Mouse (Mus musculus) lung, postnatal 10 days (tissue): ENCODE results near the gene Olfr56.
"Not testable (repeated sequence)": the region's sequence is repeated elsewhere in the genome, so short reads cannot be mapped to it uniquely, and the experiment has no call there.

Experiments used
- DNase-seq: peaks from one replicate; pipeline ENCODE4 v3.0.0; 2021

Olfr56 gene

DNA sequence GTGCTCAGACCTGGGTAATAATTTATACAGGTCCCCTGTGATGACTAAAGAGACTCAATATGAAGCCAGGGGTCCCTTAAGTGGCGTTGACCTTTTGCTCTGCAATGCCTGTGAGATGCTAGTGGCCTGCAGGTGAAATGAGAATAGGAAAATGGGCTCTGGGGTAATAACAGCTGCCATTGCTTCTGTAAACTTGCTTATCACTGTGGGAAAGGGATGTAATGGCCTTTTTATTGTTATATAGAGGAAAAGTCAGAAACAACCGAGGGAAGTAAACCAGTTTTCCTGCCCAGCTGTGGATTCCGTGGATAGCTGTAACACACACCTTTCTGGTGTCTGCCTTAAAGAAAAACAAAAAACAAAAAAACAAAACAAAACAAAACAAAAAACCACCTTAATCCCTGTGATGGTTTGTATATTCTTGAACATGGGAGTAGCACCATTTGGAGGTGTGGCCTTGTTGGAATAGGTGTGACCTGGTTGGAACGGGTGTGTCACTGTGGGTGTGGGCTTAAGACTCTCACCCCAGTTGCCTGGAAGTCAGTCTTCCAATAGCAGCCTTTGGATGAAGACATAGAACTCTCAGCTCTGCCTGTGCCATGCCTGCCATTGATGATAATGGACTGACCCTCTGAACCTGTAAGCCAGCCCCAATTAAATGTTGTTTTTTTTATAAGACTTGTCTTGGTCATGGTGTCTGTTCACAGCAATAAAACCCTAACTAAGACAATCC is 197.5 kb downstream of the Olfr56 start:
- not testable (repeated sequence) for DNase-seq

DNA sequence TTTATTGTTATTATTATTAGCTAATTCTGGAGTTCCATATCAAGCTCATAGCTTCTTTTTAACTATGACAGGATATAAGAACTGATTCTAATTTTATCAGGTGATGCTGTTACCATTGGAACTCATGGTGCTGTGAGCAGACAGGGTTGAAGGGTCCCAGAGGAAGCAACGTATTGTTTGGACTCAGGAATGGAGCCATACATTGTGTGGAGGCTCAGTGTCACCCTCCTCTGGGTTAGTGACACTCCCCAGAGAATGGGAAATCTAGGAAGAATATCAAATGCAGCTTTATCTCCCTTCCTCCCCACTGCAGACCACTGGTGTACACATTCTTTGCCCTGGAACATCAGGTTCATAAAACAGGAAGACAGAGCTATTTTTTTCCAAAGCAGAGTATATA is 204.5 kb downstream of the Olfr56 start:
- DNase-seq = no peak
